Mouse (Mus musculus): ENCODE results near the gene Tnrc6a.

DNA sequence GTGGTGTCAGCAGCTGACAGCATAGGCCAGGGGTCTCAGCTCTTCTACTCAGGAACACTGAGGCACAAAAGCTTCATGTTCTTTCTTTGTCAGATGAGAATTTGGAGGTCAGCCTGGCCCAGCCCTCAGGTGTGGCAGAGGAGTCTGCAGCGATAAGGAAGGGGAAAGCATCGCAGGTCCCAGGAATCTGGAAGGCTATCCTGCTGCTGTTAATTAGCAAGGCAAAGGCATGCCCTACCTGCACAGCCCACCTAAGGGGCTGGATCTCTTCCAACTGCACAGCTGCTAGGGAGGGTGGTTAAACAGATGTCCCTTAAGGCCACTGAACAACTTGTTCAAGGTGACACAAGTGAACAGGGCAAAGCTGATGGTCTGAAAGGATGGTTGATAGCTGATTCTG lies 91.5 kb downstream of the Tnrc6a start:
- no peak for TF ChIP-seq CTCF (IDR thresholded peaks at IDR 0.05; ENCODE audit: low read depth, low read length)
- no peak for TF ChIP-seq POLR2AphosphoS5 (IDR thresholded peaks at IDR 0.05; ENCODE audit: insufficient replicate concordance, low read depth, low read length)
- TF ChIP-seq GATA1 (IDR thresholded peaks at IDR 0.05; ENCODE audit: borderline replicate concordance, low read length), result no peak
- no peak for TF ChIP-seq TAL1 (conservative IDR thresholded peaks at IDR 0.05; ENCODE audit: low read depth, low read length)

All from G1E (cell line).